Mouse (Mus musculus) frontal cortex, postnatal 25 days (tissue): Measurements from ENCODE around the gene Ikbke.
"Not testable (repeated sequence)": the region's sequence is repeated elsewhere in the genome, so short reads cannot be mapped to it uniquely, and the experiment has no call there.

Experiments used
- DNase-seq, 2 experiments: peaks; one replicate each; pipeline ENCODE4 v3.0.0; 2022; ENCODE audit warnings: low spot score in 2 of 2

Ikbke gene

GRCm38 (mm10) chr1:131279456-131279776, at the start of gene Ikbke:
Gene Ikbke, minus strand, starts transcription at chr1:131279606.
- DNase-seq = no peak

GRCm38 (mm10) chr1:131329093-131329492, 49.7 kb upstream of the Ikbke start:
- DNase-seq = not testable (repeated sequence)

GRCm38 (mm10) chr1:131327167-131327566, 47.8 kb upstream of the Ikbke start:
- DNase-seq = no peak

GRCm38 (mm10) chr1:131324816-131325463, 45.5 kb upstream of the Ikbke start:
- DNase-seq = no peak

GRCm38 (mm10) chr1:131319598-131320330, 40.4 kb upstream of the Ikbke start:
- no peak for DNase-seq

- DNase-seq = no peak
Measured at GRCm38 (mm10) chr1:131318397-131318796, 39.0 kb upstream of the Ikbke start.

- no peak for DNase-seq
Measured at GRCm38 (mm10) chr1:131317625-131318024, 38.2 kb upstream of the Ikbke start.

- DNase-seq = no peak
Measured at GRCm38 (mm10) chr1:131311284-131311683, 31.9 kb upstream of the Ikbke start.

GRCm38 (mm10) chr1:131310237-131310818, 30.9 kb upstream of the Ikbke start:
- no peak for DNase-seq

GRCm38 (mm10) chr1:131300750-131301149, 21.3 kb upstream of the Ikbke start:
- no peak for DNase-seq

GRCm38 (mm10) chr1:131299788-131300187, 20.4 kb upstream of the Ikbke start:
- DNase-seq = no peak

- no peak for DNase-seq
Measured at GRCm38 (mm10) chr1:131299240-131299639, 19.8 kb upstream of the Ikbke start.

- no peak for DNase-seq
Measured at GRCm38 (mm10) chr1:131298171-131298570, 18.8 kb upstream of the Ikbke start.

GRCm38 (mm10) chr1:131296726-131297125, 17.3 kb upstream of the Ikbke start:
- no peak for DNase-seq

- no peak for DNase-seq
Measured at GRCm38 (mm10) chr1:131295200-131295599, 15.8 kb upstream of the Ikbke start.

GRCm38 (mm10) chr1:131293922-131294250, 14.5 kb upstream of the Ikbke start:
- DNase-seq = no peak

GRCm38 (mm10) chr1:131293221-131293921, 14.0 kb upstream of the Ikbke start:
- DNase-seq = no peak

GRCm38 (mm10) chr1:131290648-131291047, 11.2 kb upstream of the Ikbke start:
- DNase-seq = peak; percentile 62 to 70

GRCm38 (mm10) chr1:131288938-131289337, 9.5 kb upstream of the Ikbke start:
- no peak for DNase-seq

GRCm38 (mm10) chr1:131287267-131287666, 7.9 kb upstream of the Ikbke start:
- no peak for DNase-seq

GRCm38 (mm10) chr1:131286803-131287202, 7.4 kb upstream of the Ikbke start:
- DNase-seq = no peak

- DNase-seq = no peak
Measured at GRCm38 (mm10) chr1:131284616-131285015, 5.2 kb upstream of the Ikbke start.

GRCm38 (mm10) chr1:131284167-131284566, 4.8 kb upstream of the Ikbke start:
- DNase-seq = no peak
